Mouse (Mus musculus) ES-Bruce4 (cell line): ENCODE results near the gene Olfr221. TPM values are rescaled to one million over a fixed set of nuclear protein-coding genes. Genes with fewer than 3 reads are reported as not detected.

Experiments used
- H3K27ac ChIP-seq: 2 replicates; pipeline ENCODE4 v1.5.1; 2012; ENCODE audit warnings: low read length, inconsistent platforms; ENCODE audit not compliant: insufficient read depth
- H3K27me3 ChIP-seq: 2 replicates; pipeline ENCODE4 v1.6.1; 2012; ENCODE audit warnings: mild to moderate bottlenecking, low read length, inconsistent platforms; ENCODE audit not compliant: control insufficient read depth, poor library complexity, insufficient read depth, severe bottlenecking
- H3K36me3 ChIP-seq: 2 replicates; pipeline ENCODE4 v1.6.1; 2012; ENCODE audit warnings: inconsistent platforms, mild to moderate bottlenecking, low read length, moderate library complexity; ENCODE audit not compliant: control insufficient read depth, poor library complexity, insufficient read depth, severe bottlenecking
- H3K4me1 ChIP-seq: one replicate; pipeline ENCODE4 v1.8.1; 2011; ENCODE audit warnings: low read length; ENCODE audit not compliant: control insufficient read depth, insufficient read depth
- H3K4me3 ChIP-seq: 2 replicates; pipeline ENCODE4 v1.5.1; 2011; ENCODE audit warnings: low read depth, mild to moderate bottlenecking, low read length
- H3K9ac ChIP-seq: 2 replicates; pipeline ENCODE4 v1.6.1; 2012; ENCODE audit warnings: low read depth, mild to moderate bottlenecking, inconsistent platforms; ENCODE audit not compliant: poor library complexity, severe bottlenecking
- H3K9me3 ChIP-seq: replicated peaks from 2 replicates; pipeline ENCODE4 v1.6.1; 2012; ENCODE audit warnings: mild to moderate bottlenecking, low read length, inconsistent platforms; ENCODE audit not compliant: control insufficient read depth, poor library complexity, insufficient read depth, severe bottlenecking
- CTCF ChIP-seq: IDR thresholded peaks from one replicate; pipeline ENCODE4 v1.8.1; 2011; ENCODE audit warnings: low read depth, low read length
- EP300 ChIP-seq: IDR thresholded peaks from 2 replicates; pipeline ENCODE4 v1.6.1; 2011; ENCODE audit warnings: low read depth, low read length; ENCODE audit not compliant: insufficient read depth
- POLR2A ChIP-seq: IDR thresholded peaks from one replicate; pipeline ENCODE4 v1.8.1; 2011; ENCODE audit warnings: low read length; ENCODE audit not compliant: insufficient read depth
- polyA plus RNA-seq: library from polyadenylated mRNA; stranded (reverse); fragments of >200 nt; gene quantifications from 2 replicates; pipeline ENCODE4 v1.2.4, GENCODE M21; 2011; ENCODE audit warnings: low read depth; ENCODE audit not compliant: missing spikeins, insufficient read depth, insufficient read length

The Olfr221 gene
- polyA plus RNA-seq, 1 experiment: not detected

DNA sequence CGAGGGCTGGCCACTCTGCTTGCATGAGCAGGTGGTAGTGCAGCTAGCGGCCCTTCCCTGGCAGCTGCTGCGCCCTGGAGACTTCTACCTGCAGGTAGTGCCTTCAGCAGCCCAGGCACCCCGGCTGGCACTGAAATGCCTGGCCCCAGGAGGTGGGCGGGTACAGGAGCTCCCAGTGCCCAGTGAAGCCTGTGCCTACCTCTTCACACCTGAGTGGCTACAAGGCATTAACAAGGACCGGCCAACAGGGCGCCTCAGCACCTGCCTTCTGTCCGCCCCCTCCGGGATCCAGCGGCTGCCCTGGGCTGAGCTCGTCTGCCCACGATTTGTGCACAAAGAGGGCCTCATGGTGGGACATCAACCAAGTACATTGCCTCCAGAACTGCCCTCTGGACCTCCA lies 53.5 kb downstream of the Olfr221 start:
- TF ChIP-seq EP300 (no peak), POLR2A (no peak), CTCF (no peak)
- Histone ChIP-seq H3K4me1 (no peaks in the 10 kb centered on the region), H3K27ac (no peak overlapping the region), H3K9ac (0 out of 2 replicates have a peak overlapping the region, but pooled peaks have one; percentile 3), H3K9me3 (no peaks in the 10 kb centered on the region), H3K4me3 (peak overlapping the region; percentile 17), H3K27me3 (peaks cover 4% of the 10 kb centered on the region), H3K36me3 (no peaks in the 10 kb centered on the region)

GRCm38 (mm10) chr14:51987177-51987576 lies 55.1 kb downstream of the Olfr221 start:
- Histone ChIP-seq H3K27me3 (peaks cover 4% of the 10 kb centered on the region), H3K9ac (no peak overlapping the region), H3K27ac (no peak overlapping the region)

DNA sequence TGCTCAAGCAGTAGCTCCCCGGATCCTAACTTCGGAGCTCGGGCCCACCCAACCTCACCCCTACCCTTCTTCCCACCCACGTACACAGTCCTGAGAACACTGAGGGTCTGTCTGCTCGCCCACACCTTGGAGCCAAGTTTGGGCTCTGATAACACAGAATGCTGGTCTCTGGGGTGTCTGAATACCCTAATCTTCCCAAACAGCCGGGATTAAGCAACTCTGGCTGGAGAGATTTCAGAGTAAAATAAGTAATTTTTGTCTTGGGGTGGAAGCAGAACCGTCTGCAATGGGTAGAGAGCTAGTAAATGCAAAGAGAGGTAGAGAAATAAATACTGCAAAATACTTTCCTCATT lies 56.1 kb downstream of the Olfr221 start:
- Histone ChIP-seq H3K27ac (no peak overlapping the region), H3K9ac (peak overlapping the region; percentile 75; the same call in 1 of the 2 replicates), H3K4me1 (no peaks in the 10 kb centered on the region), H3K4me3 (no peak overlapping the region), H3K36me3 (no peaks in the 10 kb centered on the region), H3K27me3 (peaks cover 4% of the 10 kb centered on the region), H3K9me3 (no peaks in the 10 kb centered on the region)
- no peak for TF ChIP-seq EP300
- no peak for TF ChIP-seq CTCF
- TF ChIP-seq POLR2A: no peak

More at GRCm38 (mm10) chr14:51987177-51987576, 55.1 kb downstream of the Olfr221 start:
- no peaks in the 10 kb centered on the region for H3K4me1 ChIP-seq
- H3K9me3 ChIP-seq: no peaks in the 10 kb centered on the region
- no peak overlapping the region for H3K4me3 ChIP-seq
- H3K36me3 ChIP-seq: no peaks in the 10 kb centered on the region
- TF ChIP-seq POLR2A (no peak), EP300 (no peak), CTCF (no peak)

GRCm38 (mm10) chr14:51985301-51986152 lies 56.7 kb downstream of the Olfr221 start:
- H3K9me3 ChIP-seq: no peaks in the 10 kb centered on the region
- peak overlapping the region; percentile 68 for H3K4me3 ChIP-seq
- H3K9ac ChIP-seq: peak overlapping the region; percentile 75
- H3K27ac ChIP-seq: no peak overlapping the region
- no peaks in the 10 kb centered on the region for H3K4me1 ChIP-seq
- H3K36me3 ChIP-seq: no peaks in the 10 kb centered on the region
- no peak for TF ChIP-seq EP300
- no peak for TF ChIP-seq CTCF
- TF ChIP-seq POLR2A: no peak
- peaks cover 4% of the 10 kb centered on the region for H3K27me3 ChIP-seq

DNA sequence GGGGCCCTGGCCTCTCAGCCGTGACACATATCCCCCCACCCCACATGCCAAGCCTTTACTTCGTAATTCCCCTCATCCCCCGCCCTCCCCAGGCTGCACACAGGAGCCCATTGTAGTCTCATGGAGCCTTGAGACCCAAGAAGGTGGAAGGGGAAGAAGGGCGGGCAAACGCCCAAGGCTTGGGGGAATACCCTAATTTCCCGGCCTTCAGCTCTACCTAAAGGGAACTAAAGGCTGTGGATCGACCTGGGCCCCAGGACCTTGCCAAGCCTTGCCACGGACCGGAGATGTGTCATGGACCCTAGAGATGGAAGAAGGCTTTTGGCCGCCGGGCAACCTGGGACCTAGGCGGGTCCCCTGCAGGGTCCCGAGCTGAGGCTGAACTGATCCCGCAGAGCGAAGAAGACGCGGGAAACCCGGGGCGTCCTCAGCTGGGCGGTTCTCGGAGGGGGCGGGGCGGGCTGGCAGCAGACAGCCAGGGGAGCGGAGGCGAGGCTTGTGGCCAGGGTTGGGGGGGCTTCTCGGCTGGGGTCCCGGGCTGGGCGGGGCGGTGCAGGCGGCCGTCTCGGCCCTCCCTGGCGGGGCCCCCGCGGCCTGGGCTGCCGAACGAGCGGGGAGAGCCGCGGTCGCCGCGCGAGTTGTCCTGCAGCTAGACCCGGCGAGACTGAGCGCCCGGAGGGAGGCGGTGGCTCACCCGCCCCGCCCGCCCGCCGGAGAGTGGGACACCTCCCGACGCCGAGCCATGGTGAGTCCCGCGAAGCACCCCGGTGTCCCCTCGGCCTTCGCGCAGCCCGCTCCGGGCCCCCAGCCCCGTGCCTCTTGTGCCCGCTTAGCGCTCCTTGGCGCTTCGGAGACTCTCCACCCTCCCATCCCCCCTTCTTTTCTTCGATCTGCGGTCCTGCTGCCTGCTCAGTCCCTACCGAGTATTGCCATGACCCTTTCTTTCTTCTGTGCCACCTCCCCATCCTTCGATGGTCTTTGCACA lies 57.7 kb downstream of the Olfr221 start, which contains the start of gene Arhgef40:
Gene Arhgef40 (plus strand): TSS at position 473 of the 985 bp plus-strand sequence.
- no peaks in the 10 kb centered on the region for H3K36me3 ChIP-seq
- H3K27ac ChIP-seq: no peak within 1 kb of the TSS
- TF ChIP-seq EP300 (no peak), CTCF (no peak), POLR2A (no peak)

More for the DNA sequence above, 57.7 kb downstream of the Olfr221 start, which contains the start of gene Arhgef40:
- Histone ChIP-seq H3K4me1 (no peaks in the 10 kb centered on the region), H3K27me3 (peaks cover 4% of the 10 kb centered on the region), H3K4me3 (peak within 1 kb of the TSS; percentile 68), H3K9me3 (no peaks in the 10 kb centered on the region), H3K9ac (peak within 1 kb of the TSS; percentile 75)

Other genes starting within 250 kb of the Olfr221 start
- not detected in 2 replicates for gene AY358078, start 242.4 kb downstream of the Olfr221 start, polyA plus RNA-seq
- gene Ear6, start 188.8 kb downstream of the Olfr221 start, polyA plus RNA-seq: not detected in 2 replicates
- 19.2 and 24.2 TPM in 2 replicates for gene Mettl17, start 157.6 kb downstream of the Olfr221 start, polyA plus RNA-seq
- gene Slc39a2, start 149.6 kb downstream of the Olfr221 start, polyA plus RNA-seq: 2.7 and 3.3 TPM in 2 replicates
- 26.7 and 30.2 TPM in 2 replicates for gene Ndrg2, start 128.3 kb downstream of the Olfr221 start, polyA plus RNA-seq
- gene Tppp2, start 124.0 kb downstream of the Olfr221 start, polyA plus RNA-seq: not detected in 2 replicates
- not detected in 2 replicates for gene Rnase13, start 119.7 kb downstream of the Olfr221 start, polyA plus RNA-seq
- 20.5 and 24.8 TPM in 2 replicates for gene Arhgef40, start 57.7 kb downstream of the Olfr221 start, polyA plus RNA-seq
- gene Tmem253, start 26.8 kb downstream of the Olfr221 start, polyA plus RNA-seq: 1.3 and 1.9 TPM in 2 replicates
- gene Zfp219, start 21.7 kb downstream of the Olfr221 start, polyA plus RNA-seq: 64.5 and 69.1 TPM in 2 replicates
- 949 and 975 TPM in 2 replicates for gene Hnrnpc, start 61.6 kb upstream of the Olfr221 start, polyA plus RNA-seq
- gene Rpgrip1, start 68.2 kb upstream of the Olfr221 start, polyA plus RNA-seq: 6.7 and 9.0 TPM in 2 replicates
- 217 and 224 TPM in 2 replicates for gene Supt16, start 155.0 kb upstream of the Olfr221 start, polyA plus RNA-seq
- gene Chd8, start 215.3 kb upstream of the Olfr221 start, polyA plus RNA-seq: 175 and 178 TPM in 2 replicates
- 66.5 and 67.4 TPM in 2 replicates for gene Tox4, start 236.7 kb upstream of the Olfr221 start, polyA plus RNA-seq
- 16.5 and 23.2 TPM in 2 replicates for gene Rab2b, start 237.1 kb upstream of the Olfr221 start, polyA plus RNA-seq